Mouse (Mus musculus) T-helper 2 cell (primary cell): ENCODE data around the gene Tgm1.
"Not testable (repeated sequence)": the region's sequence is repeated elsewhere in the genome, so short reads cannot be mapped to it uniquely, and the experiment has no call there.

Experiments used
- in situ Hi-C: fragments of 300-600 bp; cut with MboI, MseI; formaldehyde crosslinking; loops from one replicate; pipeline ENCODE4 v1.15.1; 2025; ENCODE audit warnings: high pct_unique_total_duplicates

Tgm1 gene

GRCm38 (mm10) chr14:55713729-55714122 lies at the start of gene Tgm1:
Gene Tgm1, minus strand, starts transcription at chr14:55713926.
- in situ Hi-C loops, result no loop called here

- in situ Hi-C loops, result no loop called here
These were observed 49.4 kb upstream of the Tgm1 start for GRCm38 (mm10) chr14:55763166-55763565.

- in situ Hi-C loops, result no loop called here
These were observed 48.5 kb upstream of the Tgm1 start for GRCm38 (mm10) chr14:55762001-55762821.

GRCm38 (mm10) chr14:55761163-55761562 lies 47.4 kb upstream of the Tgm1 start, which contains the start of gene Ltb4r2:
Gene Ltb4r2, plus strand, starts transcription at chr14:55761428.
- in situ Hi-C loops, result no loop called here

- in situ Hi-C loops, result not testable (repeated sequence)
These were observed 46.4 kb upstream of the Tgm1 start for GRCm38 (mm10) chr14:55760156-55760555.

GRCm38 (mm10) chr14:55758363-55758784 lies 44.6 kb upstream of the Tgm1 start, which contains the start of gene Cideb:
Gene Cideb, minus strand, starts transcription at chr14:55758458.
- in situ Hi-C loops, result no loop called here

- in situ Hi-C loops, result no loop called here
These were observed 43.8 kb upstream of the Tgm1 start for GRCm38 (mm10) chr14:55757566-55757965.

GRCm38 (mm10) chr14:55747051-55747847 lies 33.5 kb upstream of the Tgm1 start:
- in situ Hi-C loops, result loop anchor here (10.0 kb wide), 1 partner anchor 182 kb away; the partner anchor contains the start of genes A730061H03Rik and Dcaf11

GRCm38 (mm10) chr14:55745861-55746237 lies 32.1 kb upstream of the Tgm1 start:
- in situ Hi-C loops, result loop anchor here (10.0 kb wide), 1 partner anchor 181 kb away; the partner anchor contains the start of genes A730061H03Rik and Dcaf11

GRCm38 (mm10) chr14:55745180-55745860 lies 31.6 kb upstream of the Tgm1 start, which contains the start of the genes Dhrs1 and Nop9:
Gene Dhrs1, minus strand, starts transcription at chr14:55745690.
Gene Nop9, plus strand, starts transcription at chr14:55745693.
- in situ Hi-C loops, result loop anchor here (10.0 kb wide), 1 partner anchor 181 kb away; the partner anchor contains the start of genes A730061H03Rik and Dcaf11

GRCm38 (mm10) chr14:55743711-55744110 lies 30.0 kb upstream of the Tgm1 start:
- in situ Hi-C loops, result loop anchor here (5.0 to 10.0 kb wide), 2 partner anchors 61 to 179 kb away; partner anchors contain the start of genes A730061H03Rik, Dcaf11 and Tinf2

GRCm38 (mm10) chr14:55737086-55737687 lies 23.5 kb upstream of the Tgm1 start:
- in situ Hi-C loops, result no loop called here

- in situ Hi-C loops, result no loop called here
These were observed 22.0 kb upstream of the Tgm1 start for GRCm38 (mm10) chr14:55735758-55736157.

- in situ Hi-C loops, result no loop called here
These were observed 21.6 kb upstream of the Tgm1 start for GRCm38 (mm10) chr14:55735334-55735733.

- in situ Hi-C loops, result no loop called here
These were observed 21.1 kb upstream of the Tgm1 start for GRCm38 (mm10) chr14:55734869-55735268.

GRCm38 (mm10) chr14:55733889-55734288 lies 20.2 kb upstream of the Tgm1 start:
- in situ Hi-C loops, result no loop called here

- in situ Hi-C loops, result no loop called here
These were observed 16.9 kb upstream of the Tgm1 start for GRCm38 (mm10) chr14:55730531-55731032.

GRCm38 (mm10) chr14:55730116-55730515 lies 16.4 kb upstream of the Tgm1 start:
- in situ Hi-C loops, result no loop called here

GRCm38 (mm10) chr14:55727889-55728685 lies 14.4 kb upstream of the Tgm1 start:
- in situ Hi-C loops, result no loop called here

GRCm38 (mm10) chr14:55726261-55726660 lies 12.5 kb upstream of the Tgm1 start:
- in situ Hi-C loops, result no loop called here
